Comparison of ENCODE assay signal across 8 mouse cellular contexts in genomic region chr14:34819919-34820652, GRCm38 (mm10). TPM values are rescaled to one million over a fixed set of nuclear protein-coding genes. Genes with fewer than 3 reads are reported as not detected.
DNase-seq lines count a peak whose midpoint lies in the region; ATAC-seq and TF ChIP-seq lines count a peak whose summit lies in the region.

Gene Grid1 (plus strand): TSS chr14:34820108.

- peak within 1 kb of the TSS; percentile 74 for H3K9ac ChIP-seq in forebrain, embryonic 13.5 days
- H3K9ac ChIP-seq in kidney, postnatal 0 days (ENCODE audit: low read depth, low read length): 0 out of 2 replicates have a peak within 1 kb of the TSS, but pooled peaks have one; percentile 31
- no peak within 1 kb of the TSS for H3K9ac ChIP-seq in liver, embryonic 12.5 days
- H3K9ac ChIP-seq in stomach, embryonic 16.5 days (ENCODE audit: low read length): peak within 1 kb of the TSS; percentile 68

- H3K9me3 ChIP-seq in forebrain, embryonic 13.5 days (replicated peaks): no peaks in the 10 kb centered on the region
- H3K9me3 ChIP-seq in kidney, postnatal 0 days (replicated peaks; ENCODE audit: low read length): no peaks in the 10 kb centered on the region
- no peaks in the 10 kb centered on the region for H3K9me3 ChIP-seq in liver, embryonic 12.5 days (replicated peaks)
- H3K9me3 ChIP-seq in stomach, embryonic 16.5 days (replicated peaks; ENCODE audit: control insufficient read depth, low read length): no peaks in the 10 kb centered on the region

- H3K27me3 ChIP-seq in kidney, adult 2 months (replicated peaks; ENCODE audit: control insufficient read depth, insufficient read depth, low read length): peaks cover 6% of the 10 kb centered on the region; the same call in 1 of the 2 replicates
- peaks cover 87% of the 10 kb centered on the region for H3K27me3 ChIP-seq in forebrain, embryonic 13.5 days
- peaks cover 64% of the 10 kb centered on the region for H3K27me3 ChIP-seq in kidney, postnatal 0 days (ENCODE audit: insufficient read depth, low read length)
- peaks cover 90% of the 10 kb centered on the region for H3K27me3 ChIP-seq in liver, embryonic 12.5 days (replicated peaks)
- peaks cover 82% of the 10 kb centered on the region for H3K27me3 ChIP-seq in stomach, embryonic 16.5 days (ENCODE audit: control insufficient read depth, insufficient read depth, low read length)

- H3K27ac ChIP-seq in kidney, adult 2 months (ENCODE audit: insufficient read depth, low read depth, low read length): no peak within 1 kb of the TSS
- no peak within 1 kb of the TSS for H3K27ac ChIP-seq in forebrain, embryonic 13.5 days
- H3K27ac ChIP-seq in kidney, postnatal 0 days: no peak within 1 kb of the TSS
- H3K27ac ChIP-seq in liver, embryonic 12.5 days: no peak within 1 kb of the TSS
- no peak within 1 kb of the TSS for H3K27ac ChIP-seq in stomach, embryonic 16.5 days (ENCODE audit: low read length)

- H3K36me3 ChIP-seq in kidney, adult 2 months (ENCODE audit: control insufficient read depth, insufficient read depth, low read length): no peaks in the 10 kb centered on the region
- no peaks in the 10 kb centered on the region for H3K36me3 ChIP-seq in forebrain, embryonic 13.5 days (ENCODE audit: poor library complexity, severe bottlenecking)
- H3K36me3 ChIP-seq in kidney, postnatal 0 days (ENCODE audit: insufficient read depth, low read length): no peaks in the 10 kb centered on the region
- H3K36me3 ChIP-seq in liver, embryonic 12.5 days: no peaks in the 10 kb centered on the region
- no peaks in the 10 kb centered on the region for H3K36me3 ChIP-seq in stomach, embryonic 16.5 days (ENCODE audit: control insufficient read depth, insufficient read depth, low read length)

- peak within 1 kb of the TSS; percentile 40 for H3K4me3 ChIP-seq in kidney, adult 2 months (ENCODE audit: insufficient read depth, low read depth, low read length)
- peak within 1 kb of the TSS; percentile 64 for H3K4me3 ChIP-seq in forebrain, embryonic 13.5 days
- H3K4me3 ChIP-seq in kidney, postnatal 0 days (replicated peaks; ENCODE audit: low read depth, low read length): peak within 1 kb of the TSS; percentile 47
- H3K4me3 ChIP-seq in liver, embryonic 12.5 days: peak within 1 kb of the TSS; percentile 51
- peak within 1 kb of the TSS; percentile 54 for H3K4me3 ChIP-seq in stomach, embryonic 16.5 days (replicated peaks; ENCODE audit: low read length)

- peak; percentile 77 for ATAC-seq in forebrain, embryonic 13.5 days
- peak; percentile 19 for ATAC-seq in kidney, postnatal 0 days (replicated peaks; ENCODE audit: low FRiP score, low read depth)
- ATAC-seq in liver, embryonic 12.5 days: 0 out of 2 replicates have a peak, but pooled peaks have one; percentile 8
- ATAC-seq in stomach, embryonic 16.5 days (ENCODE audit: insufficient read depth, low FRiP score): peak; percentile 72; the same call in 1 of the 2 replicates

- peaks cover 5% of the 10 kb centered on the region; the same call in 1 of the 2 replicates for H3K4me1 ChIP-seq in kidney, adult 2 months (ENCODE audit: control insufficient read depth, insufficient read depth, low read length)
- H3K4me1 ChIP-seq in forebrain, embryonic 13.5 days: peaks cover 35% of the 10 kb centered on the region
- no peaks in the 10 kb centered on the region for H3K4me1 ChIP-seq in kidney, postnatal 0 days (replicated peaks; ENCODE audit: insufficient read depth, low read length)
- peaks cover 9% of the 10 kb centered on the region; the same call in 1 of the 2 replicates for H3K4me1 ChIP-seq in liver, embryonic 12.5 days
- H3K4me1 ChIP-seq in stomach, embryonic 16.5 days (ENCODE audit: control insufficient read depth, insufficient read depth, low read length): peaks cover 5% of the 10 kb centered on the region; the same call in 1 of the 2 replicates

- no peak for TF ChIP-seq POLR2A in kidney, adult 2 months (IDR thresholded peaks at IDR 0.05; ENCODE audit: low read depth, low read length)

- WGBS in kidney, adult 2 months: 1% methylated on average over 94 of the region's 96 CpGs
- WGBS in forebrain, embryonic 13.5 days: under 1% methylated on average over 59 of the region's 96 CpGs
- under 1% methylated on average over 89 of the region's 96 CpGs for WGBS in kidney, postnatal 0 days
- 1% methylated on average over 61 of the region's 96 CpGs for WGBS in liver, embryonic 12.5 days (ENCODE audit: insufficient replicate concordance)
- under 1% methylated on average over 83 of the region's 96 CpGs for WGBS in stomach, embryonic 16.5 days

- H3K4me2 ChIP-seq in forebrain, embryonic 13.5 days: peak within 1 kb of the TSS; percentile 86
- peak within 1 kb of the TSS; percentile 78 for H3K4me2 ChIP-seq in kidney, postnatal 0 days (ENCODE audit: low read length)
- peak within 1 kb of the TSS; percentile 60 for H3K4me2 ChIP-seq in liver, embryonic 12.5 days
- peak within 1 kb of the TSS; percentile 75 for H3K4me2 ChIP-seq in stomach, embryonic 16.5 days (ENCODE audit: low read depth, low read length)

- no peak for DNase-seq in kidney, adult 2 months
- DNase-seq in kidney, adult 8-10 months: no peak
- peak; percentile 40 for DNase-seq in adrenal gland, postnatal 25 days
- peak; percentile 9 for DNase-seq in kidney, postnatal 0 days (ENCODE audit: low spot score)
- DNase-seq in lung, postnatal 25 days (ENCODE audit: low spot score): no peak

- no peak for TF ChIP-seq CTCF in kidney, adult 2 months (conservative IDR thresholded peaks at IDR 0.05; ENCODE audit: insufficient read depth, insufficient read length, low read depth, low read length)
- no peak for TF ChIP-seq CTCF in kidney, postnatal 0 days (IDR thresholded peaks at IDR 0.05; ENCODE audit: low read depth)

RNA-seq across cellular contexts. Expression of gene Grid1, which starts in this region (rescaled TPM):
- 1.3 and 1.4 TPM in 2 replicates for polyA plus RNA-seq in kidney, adult 2 months (2012; rRNA removed)
- 0.43 and 0.73 TPM in 2 replicates for total RNA-seq in adrenal gland, postnatal 25 days (2021)
- 1.2 and 1.7 TPM in 2 replicates for polyA plus RNA-seq in forebrain, embryonic 13.5 days (2015; fragmentation: Nextera tagmentation; extraction: Ambion mirVana)
- polyA plus RNA-seq in kidney, postnatal 0 days (2015; fragmentation: Nextera tagmentation; extraction: Ambion mirVana): 0.65 and 0.91 TPM in 2 replicates
- polyA plus RNA-seq in liver, embryonic 12.5 days (2016; fragmentation: Nextera tagmentation; extraction: Ambion mirVana): 0.23 and 0.26 TPM in 2 replicates
- 0.57 and 0.92 TPM in 2 replicates for polyA plus RNA-seq in stomach, embryonic 16.5 days (2015; fragmentation: Nextera tagmentation; extraction: Ambion mirVana)

Comparison
In these comparisons a context has a peak if more than half of its experiments do, and no peak if none do; other contexts are left out.
1. Peak in DNase-seq in adrenal gland, postnatal 25 days; RNA of the gene not detected or under 1 TPM.
2. Peak in DNase-seq, ATAC-seq, H3K4me3 ChIP-seq, H3K9ac ChIP-seq and H3K4me2 ChIP-seq in kidney, postnatal 0 days; RNA of the gene not detected or under 1 TPM.
3. Peak in ATAC-seq, H3K4me3 ChIP-seq and H3K4me2 ChIP-seq in liver, embryonic 12.5 days; RNA of the gene not detected or under 1 TPM.
4. Peak in ATAC-seq, H3K4me3 ChIP-seq, H3K9ac ChIP-seq and H3K4me2 ChIP-seq in stomach, embryonic 16.5 days; RNA of the gene not detected or under 1 TPM.
5. ATAC-seq: peak in every context shown above with its lines; median percentile 77 in forebrain, embryonic 13.5 days; 72 in stomach, embryonic 16.5 days; 19 in kidney, postnatal 0 days; 8 in liver, embryonic 12.5 days.